Mouse (Mus musculus) frontal cortex, adult 2 months (tissue): ENCODE measurements around the gene Arfrp1. TPM values are rescaled to one million over a fixed set of nuclear protein-coding genes. Genes with fewer than 3 reads are reported as not detected.

ENCODE experiments used
- DNase-seq, 2 experiments: peaks; one replicate each; pipeline ENCODE4 v3.0.0; 2022; ENCODE audit warnings: low spot score in 1 of 2; ENCODE audit errors: extremely low spot score in 1 of 2
- polyA plus RNA-seq: library from polyadenylated mRNA; depleted of rRNA; stranded (reverse); fragments of >200 nt; gene quantifications from 2 replicates; pipeline ENCODE4 v1.2.3, GENCODE M21; 2012; rRNA removed

The Arfrp1 gene
- polyA plus RNA-seq, result 75.8 and 76.8 TPM in 2 replicates

DNA sequence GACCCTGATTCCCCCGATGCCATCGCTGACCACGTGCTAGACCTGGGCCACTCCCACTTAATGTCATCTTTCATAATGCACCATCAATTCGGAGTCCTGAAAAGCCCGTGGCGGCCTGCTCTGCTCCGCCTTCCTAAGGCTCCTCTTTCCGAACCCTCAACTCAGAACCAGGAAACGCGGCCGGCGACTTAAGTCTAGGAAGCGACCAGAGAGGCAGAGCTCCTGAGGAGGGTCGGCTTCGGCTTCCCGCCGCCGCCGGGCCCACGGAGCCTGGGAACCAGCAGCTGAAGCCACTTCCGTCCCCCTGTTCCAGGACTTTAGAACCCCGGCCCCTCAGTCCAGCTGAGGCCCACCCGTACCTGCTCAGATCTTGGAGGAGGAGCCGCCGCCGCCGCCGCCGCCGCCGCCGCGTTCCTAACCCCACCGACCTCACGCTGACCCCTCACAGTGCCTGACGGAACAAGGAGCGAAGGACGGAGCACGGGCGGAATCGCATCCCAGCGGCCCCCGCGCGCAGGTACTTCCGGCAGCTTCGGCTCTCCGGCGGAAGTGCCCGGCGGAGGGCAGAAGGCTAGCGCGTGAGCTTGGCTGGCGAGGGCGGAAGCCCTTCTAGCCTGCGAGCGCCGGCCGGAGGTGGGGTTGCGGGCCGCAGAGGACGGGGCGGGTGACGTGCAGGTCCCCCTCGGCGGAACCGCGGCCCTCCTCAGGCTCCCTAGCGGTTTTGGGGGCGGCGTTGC lies at the start of gene Arfrp1, which contains the start of gene Zgpat:
TSS of gene Arfrp1 (minus strand) at position 545 of the 737 bp plus-strand sequence.
TSS of gene Zgpat (plus strand) at position 69 of the 737 bp plus-strand sequence.
- peak; percentile 72 to 91 for DNase-seq

DNA sequence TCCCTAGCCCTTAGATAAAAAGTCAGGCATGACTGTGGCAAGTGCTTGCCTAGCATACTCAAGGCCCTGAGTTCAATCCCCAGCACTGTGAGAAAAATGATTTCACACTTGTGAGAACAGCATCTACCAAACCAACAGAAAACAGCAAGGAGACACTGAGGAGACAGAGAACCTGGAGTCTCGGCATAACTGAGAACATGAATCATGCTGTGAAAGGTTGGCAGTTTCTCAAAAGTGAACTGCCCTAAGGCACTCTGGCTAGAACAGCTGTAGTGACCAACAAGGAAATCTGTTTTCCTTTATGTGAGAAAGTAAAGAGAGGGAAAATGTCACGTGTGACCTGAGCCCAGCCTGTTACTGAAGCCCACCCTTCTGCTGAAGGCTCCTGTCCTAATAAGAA lies 47.9 kb upstream of the Arfrp1 start:
- no peak for DNase-seq

DNA sequence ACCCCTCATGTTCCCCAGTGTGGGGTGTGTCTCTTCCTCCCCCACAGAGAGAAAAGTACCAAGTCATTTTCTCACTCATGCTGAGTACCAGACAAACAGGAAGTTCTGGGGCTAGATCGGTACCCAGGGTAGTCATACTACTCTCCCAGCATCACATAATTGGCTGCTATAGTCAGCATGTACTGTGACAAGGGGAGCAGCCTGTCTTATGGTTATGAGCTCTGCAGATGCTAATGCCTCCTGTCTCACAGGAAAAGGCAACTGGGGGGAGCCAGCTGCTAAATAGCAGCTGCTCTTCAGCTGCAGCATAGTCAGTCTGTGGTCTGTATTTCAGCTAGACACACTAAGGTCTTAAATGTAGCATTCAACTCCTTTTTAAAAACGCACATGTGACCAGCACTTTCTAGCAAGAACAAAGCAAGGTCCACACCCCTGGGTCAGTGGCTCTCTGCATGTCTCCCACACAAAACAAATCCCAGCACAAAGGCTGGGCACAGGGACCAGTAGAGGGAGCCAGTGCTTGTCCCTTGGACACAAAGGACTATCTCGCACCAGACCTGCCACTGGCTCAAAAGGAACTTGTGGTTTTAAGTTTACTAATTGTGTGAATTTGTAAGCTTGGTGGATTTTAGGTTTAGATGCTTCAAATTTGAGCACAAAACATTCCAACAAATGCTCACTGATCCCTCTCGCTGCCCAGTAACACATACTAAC lies 45.7 kb upstream of the Arfrp1 start:
- peak in 1 of 2 experiments; percentile 77 for DNase-seq

DNA sequence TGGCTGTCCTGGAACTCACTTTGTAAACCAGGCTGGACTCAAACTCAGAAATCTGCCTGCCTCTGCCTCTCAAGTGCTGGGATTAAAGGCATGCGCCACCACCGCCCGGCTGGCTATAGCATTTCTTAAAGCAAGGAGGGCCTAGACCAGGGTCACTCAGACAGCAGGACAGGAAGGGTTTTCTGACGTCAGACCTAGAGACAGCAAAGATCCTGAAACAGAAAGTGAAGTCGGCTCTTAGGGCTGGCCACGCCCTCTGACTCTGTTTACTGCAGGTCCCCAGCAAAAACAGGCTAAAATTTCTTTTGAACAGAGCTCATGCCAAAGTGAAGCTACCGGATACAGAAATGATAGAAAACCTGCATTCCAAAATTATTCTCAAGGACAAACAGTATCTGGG lies 44.4 kb upstream of the Arfrp1 start:
- DNase-seq, result no peak

DNA sequence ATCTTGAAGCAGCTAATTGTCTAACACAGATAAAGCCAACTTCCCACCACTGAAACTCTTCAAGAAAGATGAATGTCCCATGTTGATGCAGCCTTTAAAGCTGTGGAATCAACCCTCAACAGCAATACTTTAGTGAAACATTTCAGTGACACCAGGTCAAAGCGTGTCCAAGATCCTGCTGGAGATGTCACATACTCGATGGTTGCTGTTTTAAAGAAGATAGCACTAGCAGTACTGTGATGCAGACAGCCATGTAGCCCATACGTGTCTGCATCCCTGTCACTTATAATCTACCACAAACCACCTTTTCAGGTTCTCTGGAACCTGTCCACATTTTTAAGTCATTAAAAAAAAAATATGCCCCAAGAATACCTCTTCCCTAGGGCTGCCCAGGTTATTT lies 38.5 kb upstream of the Arfrp1 start:
- no peak for DNase-seq

DNA sequence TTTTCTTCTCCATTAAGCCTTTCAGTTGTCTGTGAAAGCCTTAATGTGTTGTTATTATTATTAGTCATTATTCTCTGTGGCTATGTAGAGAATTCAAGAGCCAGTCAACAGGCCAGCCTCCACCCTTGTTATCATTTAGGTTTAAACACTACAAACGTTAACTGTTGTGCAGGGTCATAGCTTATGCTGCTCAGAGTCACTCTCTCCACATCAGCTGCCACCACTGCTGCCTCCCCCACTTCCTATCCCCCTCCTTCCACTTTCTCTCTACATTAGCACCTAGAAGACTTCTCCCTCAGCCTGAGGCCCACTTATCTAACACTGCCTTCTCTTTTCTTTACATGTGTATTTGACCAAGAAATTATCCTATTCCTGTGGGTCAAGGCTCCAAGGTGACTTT lies 36.3 kb upstream of the Arfrp1 start:
- no peak for DNase-seq

DNA sequence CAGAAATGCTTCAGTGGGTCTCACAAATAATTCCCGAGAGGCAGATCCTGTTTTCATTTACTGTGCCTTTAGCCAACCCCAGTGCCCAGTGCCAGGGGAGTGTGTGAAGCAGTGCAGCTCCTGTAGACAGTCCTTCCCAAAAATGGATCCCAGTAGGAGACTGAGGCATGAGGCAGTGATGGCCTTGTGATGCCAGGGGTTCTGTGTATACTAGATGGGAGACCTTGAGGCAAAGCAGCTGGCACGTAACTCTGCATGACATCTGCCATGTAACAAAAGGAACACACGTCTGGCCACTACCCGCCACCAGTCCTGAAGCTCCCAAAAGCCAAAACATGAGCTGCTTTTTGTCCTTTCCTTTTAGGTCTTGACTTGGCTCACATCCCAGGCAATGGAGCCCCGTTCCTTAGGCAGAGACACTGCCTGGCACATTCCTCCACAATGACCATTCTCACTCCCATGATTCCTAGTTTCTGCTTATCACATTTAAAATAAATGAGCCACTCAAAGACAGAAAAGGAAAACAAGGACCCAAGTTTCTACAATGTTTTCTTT lies 32.1 kb upstream of the Arfrp1 start:
- DNase-seq, result no peak

DNA sequence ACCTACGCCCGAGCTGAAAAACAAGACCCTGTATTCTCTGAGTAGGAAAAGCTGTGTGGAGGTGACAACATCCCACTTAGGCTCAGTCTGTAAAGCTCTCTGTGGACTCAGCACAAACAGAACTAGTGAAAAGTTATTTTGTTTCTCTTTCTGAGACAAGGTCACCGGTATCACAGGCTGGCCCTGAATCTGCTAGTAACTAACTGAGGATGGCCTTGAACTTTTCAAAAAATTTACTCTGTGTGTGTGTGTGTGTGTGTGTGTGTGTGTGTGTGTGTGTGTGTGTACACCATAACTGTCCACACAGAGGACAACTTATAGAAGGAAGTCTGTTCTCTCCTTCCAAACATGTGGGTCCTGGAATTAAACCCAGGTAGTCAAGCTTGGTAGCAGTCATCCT lies 28.9 kb upstream of the Arfrp1 start:
- DNase-seq, result no peak

DNA sequence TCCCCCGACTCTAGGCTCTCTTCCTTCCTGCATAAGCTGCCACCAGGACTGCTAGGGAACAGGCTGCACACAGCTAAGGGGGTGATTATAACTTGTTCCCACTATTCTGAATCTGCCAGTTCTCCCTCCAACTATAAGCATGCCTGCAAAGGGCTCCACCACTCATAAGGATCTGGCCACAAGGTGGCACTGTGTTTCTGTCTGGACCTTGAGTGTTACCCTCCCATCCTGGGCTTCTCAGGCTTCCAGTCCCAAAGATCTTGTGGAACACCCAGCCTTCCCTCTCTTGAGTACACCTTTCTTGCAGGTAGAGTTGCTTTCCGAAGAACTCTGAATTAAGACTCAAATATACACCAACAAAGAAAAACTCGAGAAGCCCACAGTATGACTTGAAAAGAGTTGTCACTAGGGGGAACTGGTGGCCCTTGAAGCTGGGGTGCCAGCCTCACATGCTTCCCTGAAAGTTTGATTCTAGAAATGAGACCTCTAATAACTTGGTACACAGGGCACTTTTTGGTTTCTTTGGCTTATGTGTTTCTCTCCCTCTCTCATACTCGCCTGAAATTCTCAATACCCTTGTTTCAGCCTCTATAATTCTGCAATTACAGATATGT lies 27.5 kb upstream of the Arfrp1 start:
- peak; percentile 67 to 95 for DNase-seq

DNA sequence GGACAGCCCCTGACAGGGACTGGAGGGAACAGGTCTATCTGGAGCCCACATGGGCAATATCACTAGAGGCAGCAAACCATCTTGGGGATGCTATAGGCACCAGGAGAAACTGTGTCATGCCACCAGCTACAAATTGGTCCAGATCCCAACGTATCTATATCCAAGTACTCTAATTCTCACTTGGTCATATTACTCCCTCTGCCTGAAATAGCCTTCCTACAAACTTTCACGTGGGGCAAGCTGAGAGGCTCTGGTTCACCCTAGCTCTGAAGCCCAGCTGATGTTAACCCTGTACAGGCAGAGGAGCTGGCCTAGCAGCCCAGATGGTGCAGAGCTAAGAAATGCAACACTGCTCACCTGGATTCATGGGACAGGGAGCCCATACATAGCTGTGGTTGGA lies 26.3 kb upstream of the Arfrp1 start:
- DNase-seq, result no peak

DNA sequence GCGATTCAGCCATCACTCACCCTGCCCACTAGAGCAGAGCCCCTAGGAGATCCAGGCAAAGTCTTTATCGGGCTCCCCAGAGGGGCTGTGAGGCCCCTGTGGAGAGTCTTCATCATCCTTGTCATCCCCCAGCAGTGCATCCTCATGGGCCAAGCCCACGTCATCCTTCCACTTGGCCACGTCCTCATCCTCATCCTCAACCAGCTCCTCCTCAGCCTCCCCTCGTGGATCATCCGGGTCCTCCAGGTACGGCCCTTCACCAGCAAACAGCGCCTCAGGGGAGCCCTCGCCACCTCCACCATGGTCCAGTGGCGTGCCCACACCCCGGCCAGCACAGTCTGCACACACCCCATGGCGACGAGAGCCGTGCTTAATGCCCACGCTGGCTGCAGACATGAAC lies 25.8 kb upstream of the Arfrp1 start:
- no peak for DNase-seq

DNA sequence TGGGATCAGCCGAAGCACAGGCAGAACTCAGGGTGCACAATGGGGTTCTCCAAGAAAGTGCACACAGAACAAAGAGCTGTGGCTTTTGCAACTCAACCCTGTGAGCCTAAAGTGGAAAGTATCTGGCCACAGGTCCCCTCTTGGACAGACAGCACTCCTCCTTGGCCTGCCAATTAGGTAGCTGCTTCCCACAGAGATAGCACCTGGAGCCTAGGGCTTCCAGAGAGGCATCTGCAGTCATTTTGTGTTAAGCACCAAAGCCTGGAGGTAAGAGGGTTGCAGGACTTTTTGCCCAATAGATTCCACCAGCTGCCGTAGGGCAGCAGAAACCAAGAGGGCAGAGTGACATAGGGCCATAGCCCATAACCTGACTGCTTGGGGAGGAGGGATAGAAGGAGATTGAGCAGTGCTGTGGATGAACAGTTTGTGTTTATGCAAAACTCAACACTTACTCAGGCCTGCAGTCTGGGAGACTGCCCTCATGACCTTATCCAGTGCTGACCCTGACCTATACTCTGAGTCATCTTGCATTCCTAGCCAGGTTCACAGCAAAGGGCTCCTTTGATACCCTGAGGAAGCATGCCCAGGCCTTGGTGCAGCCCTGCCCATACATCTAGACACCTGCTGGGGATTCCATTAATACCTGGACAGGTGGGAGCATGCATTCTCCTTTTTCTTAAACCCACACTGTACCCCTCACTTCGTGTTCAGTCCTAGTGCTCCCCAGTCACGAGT lies 25.1 kb upstream of the Arfrp1 start:
- no peak for DNase-seq

DNA sequence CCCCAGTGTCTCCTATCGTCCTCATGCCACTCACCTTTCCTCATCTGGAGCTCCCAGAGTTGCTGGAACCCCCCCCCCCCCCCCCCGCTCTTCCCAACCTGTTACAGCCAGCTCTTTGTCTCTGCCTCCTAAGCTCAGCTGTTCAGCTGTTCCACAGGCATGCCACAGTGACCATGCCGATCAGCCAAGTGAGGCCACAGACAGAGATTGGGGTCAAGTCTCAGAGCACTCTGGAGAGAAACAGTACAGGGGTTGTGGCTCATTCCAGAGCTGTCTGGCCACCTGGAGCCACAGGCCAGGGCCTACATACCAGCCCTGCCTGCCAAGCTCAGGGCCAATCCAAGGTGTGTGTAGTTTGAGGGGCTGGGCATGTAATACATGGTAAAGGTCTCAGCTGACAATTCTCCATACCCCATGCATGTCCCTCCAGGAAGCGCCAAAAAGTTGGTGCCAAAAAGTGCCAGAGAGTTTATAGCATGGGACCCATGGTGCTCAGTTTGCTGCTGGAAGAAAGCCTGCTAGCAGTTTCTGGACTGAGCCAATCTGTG lies 21.5 kb upstream of the Arfrp1 start:
- no peak for DNase-seq

DNA sequence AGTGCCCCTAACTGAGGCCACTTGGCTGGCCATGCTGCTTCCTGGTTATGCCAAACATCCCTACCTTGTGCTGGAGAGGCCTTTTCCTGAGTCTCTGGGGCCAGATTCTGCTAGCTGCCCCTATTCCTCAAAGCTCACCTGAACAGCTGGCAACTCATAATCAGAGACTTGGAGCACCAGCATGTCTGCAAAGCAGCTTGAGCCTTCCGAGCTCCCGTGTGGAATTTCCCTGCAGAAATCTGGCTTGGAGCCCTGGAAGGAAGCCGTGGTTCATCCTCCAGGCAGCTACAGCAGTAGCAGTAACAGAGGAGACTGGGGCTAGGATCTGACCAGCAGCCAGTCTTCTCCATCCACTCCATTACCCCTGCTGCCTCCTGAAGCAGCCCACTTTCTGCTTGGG lies 20.7 kb upstream of the Arfrp1 start:
- DNase-seq, result peak in 1 of 2 experiments; percentile 79

DNA sequence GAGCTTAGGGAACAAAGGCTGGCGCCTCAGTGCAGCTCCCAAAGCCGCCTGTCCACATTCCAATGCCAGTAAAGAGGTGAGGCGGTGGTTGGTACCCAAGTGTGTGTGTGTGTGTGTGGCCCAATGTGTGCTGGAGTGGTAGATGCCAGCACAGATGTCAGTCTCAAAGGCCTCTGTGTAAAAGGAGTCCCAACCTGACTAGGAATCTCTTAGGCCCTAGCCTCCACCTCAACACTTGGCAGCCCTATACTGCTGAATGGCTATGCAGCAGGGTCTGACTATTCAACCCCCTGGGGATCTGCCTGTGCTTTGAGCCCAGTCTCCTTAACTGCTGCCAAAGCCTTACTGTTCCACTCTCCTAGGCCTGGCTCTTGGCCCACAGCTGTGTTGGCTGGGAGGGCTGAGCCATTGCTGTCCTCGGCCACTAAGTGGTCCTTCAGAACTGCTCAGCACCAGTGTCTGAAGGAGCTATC lies 19.8 kb upstream of the Arfrp1 start:
- no peak for DNase-seq

DNA sequence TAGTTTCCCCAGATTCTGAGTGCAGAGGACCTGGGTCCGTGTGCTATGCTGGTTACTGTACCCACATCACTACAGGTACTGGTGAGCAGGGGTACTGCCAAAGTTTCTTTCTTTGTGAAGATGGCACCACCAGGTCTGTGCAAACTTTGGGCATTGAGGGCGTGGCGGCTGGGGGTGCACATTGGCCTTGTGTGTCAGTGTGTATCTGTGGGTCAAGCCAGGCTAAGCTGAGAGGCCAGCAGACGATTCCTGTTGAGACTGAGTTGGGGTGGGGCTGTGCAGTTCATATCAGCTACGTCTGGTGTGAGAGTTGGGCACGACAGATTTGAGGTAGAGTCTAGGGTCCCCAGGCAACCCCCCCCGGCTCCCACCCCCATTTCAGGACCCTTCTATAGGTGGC lies 19.3 kb upstream of the Arfrp1 start:
- DNase-seq, result no peak

DNA sequence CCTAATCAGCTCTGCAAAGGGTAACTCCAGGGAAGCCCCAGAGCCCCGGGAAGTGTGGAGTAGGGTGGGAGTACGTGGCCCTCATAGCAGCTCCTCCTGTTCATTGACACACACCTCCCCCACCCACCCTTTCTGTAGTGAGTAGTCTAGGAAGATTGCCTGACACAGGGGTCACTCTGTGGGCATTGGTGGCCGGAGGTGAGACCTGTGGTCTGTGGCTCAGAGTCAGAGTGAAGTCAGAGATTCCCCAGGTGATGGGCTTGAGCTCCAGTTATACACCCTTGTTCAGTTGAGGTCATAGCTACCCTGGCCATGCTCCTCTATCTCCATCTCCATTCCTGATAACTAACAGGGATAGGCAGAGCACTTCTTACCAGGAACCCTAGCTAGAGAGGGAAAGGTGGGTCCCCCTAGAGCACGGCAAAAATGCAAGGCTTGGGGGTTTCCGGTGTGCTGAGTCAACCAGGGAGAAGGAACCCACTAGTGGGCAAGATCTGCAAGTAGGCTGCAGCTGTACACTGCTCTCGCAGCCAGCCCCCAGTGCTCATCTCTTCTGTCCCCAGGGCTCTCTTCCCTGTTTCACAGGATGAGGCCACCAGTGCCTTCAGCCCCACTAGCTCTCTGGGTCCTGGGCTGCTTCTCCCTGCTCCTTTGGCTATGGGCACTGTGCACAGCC lies 16.6 kb upstream of the Arfrp1 start:
- no peak for DNase-seq

DNA sequence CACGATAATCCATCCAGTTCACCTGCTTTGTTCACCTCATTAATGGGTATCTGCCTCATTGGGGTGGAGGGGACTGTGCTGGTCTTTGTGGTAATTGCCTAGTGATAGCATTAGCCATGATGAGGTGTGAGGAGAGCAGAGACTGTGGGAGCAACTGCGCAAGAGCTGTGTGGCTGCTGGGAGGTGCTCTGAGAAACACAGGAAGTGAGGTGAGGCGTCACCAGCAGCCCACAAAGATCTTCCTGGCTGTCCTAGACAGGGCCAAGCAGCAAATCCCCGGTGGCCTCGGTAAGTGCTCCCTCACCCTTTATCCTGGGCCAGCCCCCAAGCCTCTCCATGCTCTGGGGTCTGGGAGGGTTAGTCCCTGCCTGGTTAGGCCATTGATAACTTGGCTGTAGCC lies 15.9 kb upstream of the Arfrp1 start:
- no peak for DNase-seq

DNA sequence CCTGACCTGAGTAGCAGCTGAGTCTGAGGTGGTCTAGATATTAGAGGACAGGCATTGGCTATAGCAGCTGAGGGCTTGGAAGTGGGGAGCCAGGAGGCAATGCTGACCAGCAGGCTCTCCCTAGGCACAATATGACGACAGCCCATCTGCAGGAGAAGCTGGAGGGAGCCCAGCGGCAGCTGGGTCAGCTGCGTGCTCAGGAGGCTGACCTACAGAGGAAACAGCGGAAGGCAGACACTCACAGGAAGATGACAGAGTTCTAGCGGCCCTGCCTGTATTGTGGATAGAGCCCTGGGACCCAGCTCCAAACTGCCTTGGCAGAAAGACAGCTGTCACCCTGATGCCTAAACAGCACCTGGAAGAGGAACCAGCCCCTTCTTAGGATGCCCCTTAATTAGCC lies 15.0 kb upstream of the Arfrp1 start:
- no peak for DNase-seq

DNA sequence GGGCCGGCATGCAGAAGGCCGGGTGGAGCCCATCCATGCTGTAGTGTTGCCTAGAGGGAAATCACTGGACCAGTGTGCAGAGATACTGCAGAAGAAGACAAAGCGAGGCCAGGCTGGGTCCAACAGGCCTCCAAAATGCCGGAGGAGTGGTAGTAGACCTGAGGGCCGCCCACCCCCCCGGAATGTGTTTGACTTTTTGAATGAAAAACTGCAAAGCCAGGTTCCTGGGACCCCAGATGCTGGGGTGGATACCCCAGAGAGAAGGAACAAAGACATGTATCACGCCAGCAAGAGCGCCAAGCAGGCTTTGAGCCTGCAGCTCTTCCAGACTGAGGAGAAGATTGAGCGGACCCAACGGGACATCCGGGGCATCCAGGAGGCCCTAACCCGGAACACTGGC lies 14.6 kb upstream of the Arfrp1 start, which contains the start of gene Lime1:
TSS of gene Lime1 (plus strand) at position 301 of the 400 bp plus-strand sequence.
- DNase-seq, result no peak
